Mouse (Mus musculus) forebrain, embryonic 10.5 days (tissue): ENCODE data around the gene Gm4141. TPM values are rescaled to one million over a fixed set of nuclear protein-coding genes. Genes with fewer than 3 reads are reported as not detected.
"Not testable (repeated sequence)": the region's sequence is repeated elsewhere in the genome, so short reads cannot be mapped to it uniquely, and the experiment has no call there.

Experiments used
- DNase-seq: peaks from one replicate; pipeline ENCODE4 v3.0.0-alpha.2; 2017; ENCODE audit warnings: low spot score; ENCODE audit errors: extremely low spot score
- H3K27ac ChIP-seq: fragments of 300-500 bp; sonication (generic); 2 replicates; pipeline ENCODE4 v1.5.1; 2016; ENCODE audit warnings: mild to moderate bottlenecking
- H3K27me3 ChIP-seq: fragments of 300-500 bp; sonication (generic); 2 replicates; pipeline ENCODE4 v1.6.1; 2016; ENCODE audit warnings: mild to moderate bottlenecking; ENCODE audit not compliant: poor library complexity, severe bottlenecking
- H3K36me3 ChIP-seq: fragments of 300-500 bp; sonication (generic); replicated peaks from 2 replicates; pipeline ENCODE4 v1.6.1; 2016; ENCODE audit warnings: mild to moderate bottlenecking, moderate library complexity
- H3K4me1 ChIP-seq: fragments of 300-500 bp; sonication (generic); 2 replicates; pipeline ENCODE4 v1.6.1; 2016
- H3K4me3 ChIP-seq: fragments of 300-500 bp; sonication (generic); 2 replicates; pipeline ENCODE4 v1.5.1; 2016; ENCODE audit warnings: mild to moderate bottlenecking, moderate library complexity
- H3K9me3 ChIP-seq: fragments of 300-500 bp; sonication (generic); 2 replicates; pipeline ENCODE4 v1.6.1; 2016; ENCODE audit warnings: mild to moderate bottlenecking, moderate library complexity
- WGBS: fragments of 180-500 bp; shearing (Covaris S2); methylation state at CpG from one replicate; pipeline ENCODE4 v1.1.7; 2016; 5-methylcytosine and 5-hydroxymethylcytosine counted together
- polyA plus RNA-seq: library from polyadenylated mRNA; unstranded; fragments of >200 nt; fragmentation: Nextera tagmentation; extraction: Ambion mirVana; gene quantifications from 2 replicates; pipeline ENCODE4 v1.2.1, GENCODE M21; 2016

Gm4141 gene
- polyA plus RNA-seq: not detected in 2 replicates

GRCm38 (mm10) chr7:20576141-20576540 is at the start of gene Gm4141:
Gm4141 (minus strand) TSS chr7:20576241.
- not testable (repeated sequence) for H3K4me1 ChIP-seq, H3K27me3 ChIP-seq, H3K36me3 ChIP-seq, H3K27ac ChIP-seq, H3K4me3 ChIP-seq, H3K9me3 ChIP-seq, DNase-seq
- WGBS: no CpG with 5 or more reads among the region's 3 CpGs

GRCm38 (mm10) chr7:20598921-20599320 is 22.9 kb upstream of the Gm4141 start, which contains the start of gene Gm4513:
Gm4513 (minus strand) TSS chr7:20599021.
- not testable (repeated sequence) for H3K27ac ChIP-seq, H3K27me3 ChIP-seq, H3K9me3 ChIP-seq, DNase-seq, H3K4me3 ChIP-seq, H3K36me3 ChIP-seq, H3K4me1 ChIP-seq
- WGBS: 79% methylated on average over 3 of the region's 5 CpGs

- H3K4me3 ChIP-seq, H3K36me3 ChIP-seq, H3K27ac ChIP-seq, H3K27me3 ChIP-seq, H3K9me3 ChIP-seq, DNase-seq, H3K4me1 ChIP-seq: not testable (repeated sequence)
- WGBS: no CpG with 5 or more reads among the region's 1 CpGs
Observed at GRCm38 (mm10) chr7:20545657-20546056, 30.4 kb downstream of the Gm4141 start, which contains the start of gene Gm5726. Gm5726 (minus strand) TSS chr7:20545757.

GRCm38 (mm10) chr7:20533537-20533936 is 42.5 kb downstream of the Gm4141 start, which contains the start of gene Vmn1r104:
Vmn1r104 (plus strand) TSS chr7:20533837.
- WGBS: no CpG with 5 or more reads among the region's 3 CpGs

More at GRCm38 (mm10) chr7:20533537-20533936, 42.5 kb downstream of the Gm4141 start, which contains the start of gene Vmn1r104:
- not testable (repeated sequence) for H3K36me3 ChIP-seq, H3K27me3 ChIP-seq, H3K9me3 ChIP-seq, H3K4me3 ChIP-seq, DNase-seq, H3K4me1 ChIP-seq, H3K27ac ChIP-seq

Other genes starting within 250 kb of the Gm4141 start
- not detected in 2 replicates for gene Gm4133, start 242.2 kb downstream of the Gm4141 start, polyA plus RNA-seq
- gene Gm5728, start 200.8 kb downstream of the Gm4141 start, polyA plus RNA-seq: not detected in 2 replicates
- not detected in 2 replicates for gene Vmn1r100, start 158.3 kb downstream of the Gm4141 start, polyA plus RNA-seq
- not detected in 2 replicates for gene Vmn1r101, start 133.6 kb downstream of the Gm4141 start, polyA plus RNA-seq
- not detected in 2 replicates for gene Gm10670, start 101.3 kb downstream of the Gm4141 start, polyA plus RNA-seq
- not detected in 2 replicates for gene Vmn1r103, start 65.7 kb downstream of the Gm4141 start, polyA plus RNA-seq
- not detected in 2 replicates for gene Vmn1r104, start 42.4 kb downstream of the Gm4141 start, polyA plus RNA-seq
- not detected in 2 replicates for gene Gm5726, start 30.5 kb downstream of the Gm4141 start, polyA plus RNA-seq
- not detected in 2 replicates for gene Gm4513, start 22.8 kb upstream of the Gm4141 start, polyA plus RNA-seq
- not detected in 2 replicates for gene Vmn1r107, start 92.7 kb upstream of the Gm4141 start, polyA plus RNA-seq
- gene Vmn1r111, start 127.0 kb upstream of the Gm4141 start, polyA plus RNA-seq: not detected in 2 replicates
- not detected in 2 replicates for gene Gm10668, start 154.4 kb upstream of the Gm4141 start, polyA plus RNA-seq
- not detected in 2 replicates for gene Vmn1r112, start 194.9 kb upstream of the Gm4141 start, polyA plus RNA-seq
- gene Vmn1r113, start 211.0 kb upstream of the Gm4141 start, polyA plus RNA-seq: not detected in 2 replicates
- gene Vmn1r114, start 235.9 kb upstream of the Gm4141 start, polyA plus RNA-seq: not detected in 2 replicates